Mouse (Mus musculus) kidney, embryonic 15.5 days (tissue): ENCODE results near the gene Pik3r5. TPM values are rescaled to one million over a fixed set of nuclear protein-coding genes. Genes with fewer than 3 reads are reported as not detected.

ENCODE experiments used
- ATAC-seq: fragments of 200-750 bp; cut with Nextera tagmentation; replicated peaks from 2 replicates; pipeline ENCODE4 v1.8.0; 2017; ENCODE audit warnings: moderate TSS enrichment; ENCODE audit not compliant: low FRiP score
- H3K27ac ChIP-seq: fragments of 300-500 bp; sonication (generic); 2 replicates; pipeline ENCODE4 v1.5.1; 2015; ENCODE audit warnings: mild to moderate bottlenecking, inconsistent platforms
- H3K27me3 ChIP-seq: fragments of 300-500 bp; sonication (generic); 2 replicates; pipeline ENCODE4 v1.6.1; 2015; ENCODE audit warnings: inconsistent platforms
- H3K36me3 ChIP-seq: fragments of 300-500 bp; sonication (generic); 2 replicates; pipeline ENCODE4 v1.6.1; 2015; ENCODE audit warnings: inconsistent platforms
- H3K4me1 ChIP-seq: fragments of 300-500 bp; sonication (generic); 2 replicates; pipeline ENCODE4 v1.6.1; 2015; ENCODE audit warnings: inconsistent platforms
- H3K4me2 ChIP-seq: fragments of 300-500 bp; sonication (generic); 2 replicates; pipeline ENCODE4 v1.6.1; 2015; ENCODE audit warnings: moderate library complexity, mild to moderate bottlenecking, inconsistent platforms
- H3K4me3 ChIP-seq: fragments of 300-500 bp; sonication (generic); replicated peaks from 2 replicates; pipeline ENCODE4 v1.5.1; 2015; ENCODE audit warnings: mild to moderate bottlenecking, inconsistent platforms
- H3K9ac ChIP-seq: fragments of 300-500 bp; sonication (generic); 2 replicates; pipeline ENCODE4 v1.6.1; 2015; ENCODE audit warnings: mild to moderate bottlenecking, inconsistent platforms
- H3K9me3 ChIP-seq: fragments of 300-500 bp; sonication (generic); replicated peaks from 2 replicates; pipeline ENCODE4 v1.6.1; 2016; ENCODE audit warnings: inconsistent platforms
- WGBS: fragments of 180-500 bp; shearing (Covaris S2); methylation state at CpG from one replicate; pipeline ENCODE4 v1.1.7; 2015; ENCODE audit warnings: mixed read lengths; 5-methylcytosine and 5-hydroxymethylcytosine counted together
- polyA plus RNA-seq: library from polyadenylated mRNA; unstranded; fragments of >200 nt; fragmentation: Nextera tagmentation; extraction: Ambion mirVana; gene quantifications from 2 replicates; pipeline ENCODE4 v1.2.1, GENCODE M21; 2015

Gene Pik3r5
- polyA plus RNA-seq, 1 experiment from 2014 or later = 0.68 TPM

DNA sequence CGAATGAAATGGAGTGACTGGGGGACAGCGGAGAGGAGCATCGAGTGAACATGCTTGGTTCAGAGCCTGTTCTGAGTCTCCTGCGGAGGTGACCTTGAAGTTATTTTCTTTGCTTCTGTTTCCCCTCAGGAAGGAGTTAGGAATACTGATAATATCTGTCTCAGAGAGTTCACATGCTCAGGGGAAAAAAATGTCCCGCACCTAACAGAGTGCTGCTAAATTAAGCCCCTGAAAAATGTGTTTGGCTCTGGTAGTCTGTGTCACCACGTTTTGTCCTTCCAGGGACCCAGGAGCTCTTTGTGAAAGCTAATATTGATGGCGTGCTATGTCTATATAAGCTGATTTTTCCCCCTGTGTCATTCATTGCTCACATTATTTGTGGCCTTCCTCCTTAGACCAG lies 113.3 kb downstream of the Pik3r5 start:
- Histone ChIP-seq H3K27me3 (no peaks in the 10 kb centered on the region), H3K4me3 (no peak overlapping the region), H3K9me3 (no peaks in the 10 kb centered on the region), H3K9ac (no peak overlapping the region), H3K4me2 (no peak overlapping the region), H3K4me1 (peaks cover 13% of the 10 kb centered on the region), H3K27ac (0 out of 2 replicates have a peak overlapping the region, but pooled peaks have one; percentile 1), H3K36me3 (no peaks in the 10 kb centered on the region)
- ATAC-seq = no peak
- 49% methylated on average over 7 of the region's 7 CpGs for WGBS

DNA sequence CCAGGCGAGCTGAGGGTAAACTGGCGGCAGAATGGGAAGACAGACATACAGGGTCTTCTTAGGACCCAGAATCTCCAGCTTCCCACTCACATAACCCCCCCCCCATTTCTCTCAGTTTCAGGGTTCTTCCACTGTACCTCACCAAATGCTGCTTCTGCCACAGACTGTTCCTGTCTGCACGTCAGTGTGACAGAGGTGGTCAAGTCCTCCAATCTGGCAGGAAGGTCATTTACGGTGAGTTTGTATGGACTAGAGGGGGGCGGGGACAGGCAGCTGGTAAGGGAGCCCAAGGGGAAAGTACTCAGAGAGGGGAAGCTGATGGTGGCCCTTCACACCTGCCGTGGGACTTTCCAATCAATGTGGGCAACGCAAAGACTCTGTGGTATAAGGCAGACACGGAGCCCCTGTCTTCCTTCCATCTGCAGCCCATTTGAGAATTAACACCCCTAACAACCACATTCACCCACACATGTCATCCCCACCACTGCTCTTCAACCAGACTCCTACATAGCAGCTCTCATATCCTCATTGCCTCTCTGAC lies 113.8 kb downstream of the Pik3r5 start:
- no peaks in the 10 kb centered on the region for H3K9me3 ChIP-seq
- H3K4me3 ChIP-seq = no peak overlapping the region
- no peak overlapping the region for H3K4me2 ChIP-seq
- H3K4me1 ChIP-seq = peaks cover 13% of the 10 kb centered on the region
- H3K9ac ChIP-seq = no peak overlapping the region
- no peak for ATAC-seq
- 0 out of 2 replicates have a peak overlapping the region, but pooled peaks have one; percentile 1 for H3K27ac ChIP-seq
- WGBS = 82% methylated on average over 8 of the region's 8 CpGs
- H3K36me3 ChIP-seq = no peaks in the 10 kb centered on the region
- no peaks in the 10 kb centered on the region for H3K27me3 ChIP-seq

Other genes with a start within 250 kb of the Pik3r5 start
- gene Ntn1, start 31.3 kb upstream of the Pik3r5 start, polyA plus RNA-seq = 16.5 and 16.9 TPM in 2 replicates
- gene Pik3r6, start 70.9 kb downstream of the Pik3r5 start, polyA plus RNA-seq = 4.4 and 5.6 TPM in 2 replicates
- gene Mfsd6l, start 124.1 kb downstream of the Pik3r5 start, polyA plus RNA-seq = 2.1 TPM in 2 replicates
- gene Ccdc42, start 154.9 kb downstream of the Pik3r5 start, polyA plus RNA-seq = 3.2 and 3.8 TPM in 2 replicates